Mouse (Mus musculus) Patski (cell line): Measurements from ENCODE around the gene Ak9. TPM values are rescaled to one million over a fixed set of nuclear protein-coding genes. Genes with fewer than 3 reads are reported as not detected.

ENCODE experiments used
- ATAC-seq: fragments of 100-300 bp; one replicate; pipeline ENCODE4 v1.8.0; 2021
- CTCF ChIA-PET: fragments of 350-600 bp; sonication (Branson Sonifier 250); formaldehyde crosslinking; loops from one replicate; lab custom pipeline; 2022; ENCODE audit warnings: inconsistent platforms; lab: Charles Lee
- POLR2A ChIA-PET: fragments of 350-600 bp; sonication (Branson Sonifier 250); formaldehyde crosslinking; loops from one replicate; lab custom pipeline; 2022; ENCODE audit warnings: antibody characterized with exemption, inconsistent platforms; lab: Charles Lee
- DNase-seq: peaks from one replicate; pipeline ENCODE4 v3.0.0-alpha.2; 2011; ENCODE audit warnings: low read depth, low spot score
- H3K27me3 ChIP-seq: fragments of 371-371 bp; one replicate; pipeline ENCODE4 v1.5.1; 2021
- CTCF ChIP-seq: fragments of 100-300 bp; IDR thresholded peaks from one replicate; pipeline ENCODE4 v1.5.1; 2021
- in situ Hi-C: fragments of 300-500 bp; cut with MboI; formaldehyde crosslinking; loops from 3 replicates; pipeline ENCODE4 v1.11.1; 2018; ENCODE audit warnings: low pct_unique_long_range_greater_than_20kb, mixed read lengths
- polyA plus RNA-seq: library from polyadenylated mRNA; unstranded; gene quantifications from one replicate; pipeline ENCODE4 v1.2.3, GENCODE M21; 2021

Gene Ak9
- polyA plus RNA-seq, 1 experiment from 2014 or later: 0.09 TPM

- DNase-seq (no peak), ATAC-seq (no peak)
- no peak for TF ChIP-seq CTCF
- in situ Hi-C loops: loop anchor here (25.0 kb wide), 1 partner anchor 625 kb away; no protein-coding TSS in a partner anchor
- POLR2A ChIA-PET: no interaction called here
- CTCF ChIA-PET: interaction anchor here (0.9 to 2.1 kb wide), 3 partner anchors 271 to 286 kb away, joined by 3 to 8 read pairs (median 3); no protein-coding TSS in a partner anchor
- no peaks in the 10 kb centered on the region for H3K27me3 ChIP-seq
Observed at GRCm38 (mm10) chr10:41287618-41288017, 16.2 kb upstream of the Ak9 start.

- ChIA-PET POLR2A (no interaction called here), CTCF (interaction anchor here (0.7 to 2.1 kb wide), 4 partner anchors 262 to 287 kb away, joined by 3 to 8 read pairs (median 4); no protein-coding TSS in a partner anchor)
- ATAC-seq (no peak), DNase-seq (no peak)
- in situ Hi-C loops: loop anchor here (25.0 kb wide), 1 partner anchor 626 kb away; no protein-coding TSS in a partner anchor
- TF ChIP-seq CTCF: no peak
- no peaks in the 10 kb centered on the region for H3K27me3 ChIP-seq
Observed at GRCm38 (mm10) chr10:41288074-41288473, 15.7 kb upstream of the Ak9 start.

GRCm38 (mm10) chr10:41288771-41289415, 14.9 kb upstream of the Ak9 start:
- H3K27me3 ChIP-seq: no peaks in the 10 kb centered on the region
- ChIA-PET CTCF (interaction anchor here (0.6 to 2.3 kb wide), 9 partner anchors 9 to 637 kb away, joined by 3 to 13 read pairs (median 4); partner anchors contain the start of gene Ak9), POLR2A (no interaction called here)
- DNase-seq: peak; percentile 55
- TF ChIP-seq CTCF: peak; percentile 98
- in situ Hi-C loops: loop anchor here (25.0 kb wide), 1 partner anchor 627 kb away; no protein-coding TSS in a partner anchor
- ATAC-seq: peak; percentile 48

GRCm38 (mm10) chr10:41291021-41291420, 12.8 kb upstream of the Ak9 start:
- DNase-seq (no peak), ATAC-seq (no peak)
- ChIA-PET CTCF (interaction anchor here (2.3 kb wide), 1 partner anchor 11 kb away, joined by 13 read pairs; no protein-coding TSS in a partner anchor), POLR2A (interaction anchor here (0.9 kb wide), 1 partner anchor 11 kb away, joined by 3 read pairs; no protein-coding TSS in a partner anchor)
- no peak for TF ChIP-seq CTCF
- no peaks in the 10 kb centered on the region for H3K27me3 ChIP-seq
- in situ Hi-C loops: loop anchor here (25.0 kb wide), 1 partner anchor 629 kb away; no protein-coding TSS in a partner anchor

- ChIA-PET CTCF (interaction anchor here (1.0 to 1.8 kb wide), 2 partner anchors 12 to 278 kb away, joined by 3 to 4 read pairs; no protein-coding TSS in a partner anchor), POLR2A (no interaction called here)
- ATAC-seq: peak; percentile 75
- in situ Hi-C loops: loop anchor here (25.0 kb wide), 1 partner anchor 631 kb away; no protein-coding TSS in a partner anchor
- no peaks in the 10 kb centered on the region for H3K27me3 ChIP-seq
- no peak for TF ChIP-seq CTCF
- DNase-seq: peak; percentile 15
Observed at GRCm38 (mm10) chr10:41293019-41293418, 10.8 kb upstream of the Ak9 start.

GRCm38 (mm10) chr10:41294734-41295133, 9.0 kb upstream of the Ak9 start:
- ATAC-seq: no peak
- H3K27me3 ChIP-seq: no peaks in the 10 kb centered on the region
- in situ Hi-C loops: loop anchor here (25.0 kb wide), 1 partner anchor 632 kb away; no protein-coding TSS in a partner anchor
- ChIA-PET CTCF (no interaction called here), POLR2A (interaction anchor here (0.5 kb wide), 1 partner anchor 92 kb away, joined by 3 read pairs; no protein-coding TSS in a partner anchor)
- TF ChIP-seq CTCF: no peak
- no peak for DNase-seq

GRCm38 (mm10) chr10:41295145-41295544, 8.6 kb upstream of the Ak9 start:
- DNase-seq: no peak
- no peak for TF ChIP-seq CTCF
- no peaks in the 10 kb centered on the region for H3K27me3 ChIP-seq
- no peak for ATAC-seq
- ChIA-PET POLR2A (interaction anchor here (0.5 kb wide), 1 partner anchor 92 kb away, joined by 3 read pairs; no protein-coding TSS in a partner anchor), CTCF (no interaction called here)
- in situ Hi-C loops: loop anchor here (25.0 kb wide), 1 partner anchor 633 kb away; no protein-coding TSS in a partner anchor

GRCm38 (mm10) chr10:41300161-41300560, 3.6 kb upstream of the Ak9 start:
- in situ Hi-C loops: loop anchor here (5.0 to 10.0 kb wide), 2 partner anchors 202 to 395 kb away; no protein-coding TSS in a partner anchor
- POLR2A ChIA-PET: no interaction called here
- CTCF ChIA-PET: interaction anchor here (1.1 kb wide), 1 partner anchor 10 kb away, joined by 3 read pairs; no protein-coding TSS in a partner anchor
- no peaks in the 10 kb centered on the region for H3K27me3 ChIP-seq
- ATAC-seq: no peak
- TF ChIP-seq CTCF: no peak
- no peak for DNase-seq

GRCm38 (mm10) chr10:41302689-41303431, 920 bp upstream of the Ak9 start, which contains the start of gene Fig4:
Fig4 (minus strand) TSS chr10:41303260.
- ChIA-PET CTCF (interaction anchor here (1.8 kb wide), 1 partner anchor 150 kb away, joined by 4 read pairs; no protein-coding TSS in a partner anchor), POLR2A (interaction anchor here (1.1 kb wide), 2 partner anchors 12 to 13 kb away, joined by 3 read pairs; no protein-coding TSS in a partner anchor)
- peak; percentile 37 for DNase-seq
- no peak for TF ChIP-seq CTCF
- peak; percentile 77 for ATAC-seq
- no peaks in the 10 kb centered on the region for H3K27me3 ChIP-seq
- in situ Hi-C loops: loop anchor here (5.0 to 10.0 kb wide), 2 partner anchors 199 to 392 kb away; no protein-coding TSS in a partner anchor
